Mouse (Mus musculus): Measurements from ENCODE around the gene Nsmce1. TPM values are rescaled to one million over a fixed set of nuclear protein-coding genes. Genes with fewer than 3 reads are reported as not detected.

Gene Nsmce1
- polyA plus RNA-seq, 3 experiments from 2014 or later, result 87.0 to 103 (median 99.4) TPM

DNA sequence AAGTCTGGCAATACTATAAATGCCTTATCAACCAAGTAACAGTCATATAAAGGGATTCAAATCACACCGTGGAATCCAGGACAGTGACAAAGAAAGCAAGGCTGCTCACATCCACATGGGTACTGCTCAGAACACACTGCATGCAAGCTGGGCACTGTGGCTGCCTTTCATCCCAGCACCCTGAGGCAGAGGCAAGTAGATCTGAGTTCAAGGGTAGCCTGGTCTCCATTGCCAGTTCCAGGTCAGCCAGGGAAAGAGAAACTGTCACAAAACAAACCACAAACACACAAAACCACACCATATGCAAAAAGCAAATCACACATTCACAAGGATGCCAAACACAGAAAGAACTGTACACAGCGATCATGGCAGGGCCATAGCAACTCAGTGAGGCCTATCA lies 1.8 kb downstream of the Nsmce1 start:
- no peak for ATAC-seq

DNA sequence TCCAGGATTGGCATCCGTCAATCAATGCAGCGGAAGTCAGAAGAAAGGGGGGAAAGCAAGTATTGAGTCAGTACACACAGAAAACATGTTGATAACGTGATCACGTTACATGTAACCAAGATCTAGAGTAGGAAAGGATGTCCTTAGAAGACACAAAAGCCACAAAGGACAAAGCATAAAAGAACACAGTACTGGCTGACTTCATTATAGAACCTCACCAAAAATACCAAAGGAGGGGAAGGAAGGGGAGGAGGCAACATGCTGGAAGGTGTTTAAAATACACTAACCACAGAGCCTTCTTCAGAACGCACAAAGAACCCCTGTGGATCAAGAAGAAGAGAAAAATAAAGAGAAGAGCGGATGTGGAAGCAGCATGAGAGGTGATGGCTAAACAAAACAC lies 2.7 kb downstream of the Nsmce1 start:
- peak; percentile 57 for ATAC-seq

DNA sequence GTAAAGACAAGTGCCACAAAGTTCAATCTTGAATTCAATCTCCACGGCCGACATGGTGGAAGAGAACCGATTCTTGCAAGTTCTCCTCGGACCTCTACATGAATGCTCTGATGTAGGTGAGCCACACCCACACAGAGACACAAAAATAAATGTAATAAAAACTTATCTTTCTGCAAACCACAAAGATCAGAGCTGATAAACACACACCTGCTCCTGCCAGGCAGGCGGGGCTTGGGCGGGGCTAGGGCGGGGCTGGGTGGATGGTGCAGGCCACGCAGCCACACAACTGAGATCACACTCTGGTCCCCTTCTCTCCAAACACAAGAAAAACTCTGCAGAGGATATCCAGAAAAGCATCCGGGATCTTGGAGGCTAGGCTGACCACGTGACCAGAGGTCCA lies 4.3 kb downstream of the Nsmce1 start:
- ATAC-seq, result peak; percentile 12

DNA sequence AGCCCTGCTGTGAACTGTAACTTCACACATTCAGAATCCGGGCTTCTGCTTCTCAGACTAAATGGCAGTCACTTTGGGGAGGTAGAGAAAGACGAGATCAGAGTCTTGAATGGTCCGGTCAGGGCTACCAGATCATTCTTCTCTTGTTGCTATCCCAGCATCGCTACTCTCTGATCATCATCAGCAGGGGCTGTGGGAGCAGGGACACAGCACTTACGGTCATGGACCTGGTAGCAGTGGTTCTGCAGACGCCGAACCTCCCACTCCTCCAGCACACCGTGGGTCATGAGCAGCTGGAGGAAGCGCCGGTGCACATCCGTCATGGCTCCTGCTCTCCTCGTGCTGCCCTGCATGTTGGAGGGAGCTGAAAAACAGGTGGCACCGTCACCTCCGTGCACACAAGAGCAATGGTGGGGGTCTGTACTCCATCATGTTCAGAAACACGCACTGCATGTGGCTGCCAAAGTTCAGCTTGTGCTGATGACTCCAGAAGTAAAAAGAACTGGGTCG lies 5.2 kb downstream of the Nsmce1 start:
- ATAC-seq, result no peak

DNA sequence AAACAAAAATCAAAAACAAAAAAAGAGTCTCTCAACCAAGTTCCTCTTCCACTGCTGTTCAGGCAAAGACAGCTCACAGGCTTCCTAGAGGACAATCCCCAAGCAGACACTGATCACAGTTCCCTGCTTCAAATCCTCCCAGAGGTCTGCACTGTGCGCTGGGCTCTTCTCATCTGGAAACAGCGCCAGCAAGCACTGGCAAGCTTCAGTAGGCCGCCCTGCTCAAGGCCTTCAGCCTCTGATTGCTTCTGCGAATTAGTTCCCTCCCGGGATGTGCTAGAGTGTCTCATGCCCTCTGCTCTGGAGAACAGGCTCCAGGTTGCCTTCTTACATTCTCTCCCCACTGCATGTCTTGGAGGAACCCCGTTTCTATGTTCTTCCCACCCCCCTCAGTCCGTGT lies 6.6 kb downstream of the Nsmce1 start:
- ATAC-seq, result no peak

DNA sequence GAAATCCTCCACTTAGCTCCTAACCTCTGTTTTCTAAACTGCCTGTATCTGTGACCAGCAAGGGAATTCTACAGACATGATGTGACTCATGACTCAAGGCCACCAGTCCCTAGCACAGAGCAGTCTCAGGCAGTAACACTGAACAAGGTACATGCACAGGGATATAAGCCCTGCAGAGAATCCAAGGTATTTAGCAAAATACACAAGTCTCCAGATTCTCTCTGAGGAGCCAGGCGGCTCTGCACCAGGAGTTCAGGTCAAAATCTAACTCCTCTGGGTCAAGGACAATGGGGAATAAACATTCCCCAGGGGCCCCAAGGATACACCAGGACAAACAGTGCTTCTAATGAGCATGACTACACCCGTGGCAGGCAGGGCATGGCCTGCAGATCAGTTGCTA lies 8.5 kb downstream of the Nsmce1 start:
- ATAC-seq, result no peak

DNA sequence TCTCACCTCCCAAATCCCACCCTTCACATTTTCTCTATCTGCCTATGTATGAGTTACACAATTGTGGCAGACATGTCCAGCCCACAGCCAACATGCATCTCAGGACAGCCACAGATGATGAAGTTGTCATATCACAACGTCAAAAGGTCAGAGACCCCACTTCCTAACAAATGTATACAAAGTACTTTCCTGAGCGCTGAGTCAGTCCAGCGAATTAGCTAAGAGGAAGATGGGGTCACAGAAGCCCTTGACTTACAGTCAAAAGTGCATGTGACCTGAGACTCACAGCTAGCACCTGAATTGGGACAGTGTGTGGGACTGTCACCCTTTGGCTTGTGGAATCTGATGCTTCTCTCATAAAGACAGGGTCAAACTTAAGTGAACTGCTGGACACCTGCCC lies 9.1 kb downstream of the Nsmce1 start:
- ATAC-seq, result no peak

DNA sequence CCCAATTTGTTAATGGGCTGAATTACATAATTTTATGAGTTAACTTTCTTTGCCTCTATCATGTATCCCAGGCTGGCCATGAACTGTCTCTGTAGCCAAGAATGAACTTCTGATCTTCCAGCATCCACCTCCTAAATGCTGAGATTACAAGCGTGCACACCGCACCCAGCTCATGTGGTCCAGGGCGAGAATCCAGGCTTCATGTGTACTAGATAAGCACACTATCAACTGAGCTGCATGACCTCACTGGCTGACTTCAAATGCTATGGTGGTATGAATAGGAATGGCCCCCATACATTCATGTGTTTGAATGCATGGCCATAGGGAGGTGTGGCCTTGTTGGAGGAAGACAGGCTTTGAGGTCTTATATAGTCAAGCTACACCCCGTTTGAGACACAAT lies 10.9 kb downstream of the Nsmce1 start:
- no peak for ATAC-seq

DNA sequence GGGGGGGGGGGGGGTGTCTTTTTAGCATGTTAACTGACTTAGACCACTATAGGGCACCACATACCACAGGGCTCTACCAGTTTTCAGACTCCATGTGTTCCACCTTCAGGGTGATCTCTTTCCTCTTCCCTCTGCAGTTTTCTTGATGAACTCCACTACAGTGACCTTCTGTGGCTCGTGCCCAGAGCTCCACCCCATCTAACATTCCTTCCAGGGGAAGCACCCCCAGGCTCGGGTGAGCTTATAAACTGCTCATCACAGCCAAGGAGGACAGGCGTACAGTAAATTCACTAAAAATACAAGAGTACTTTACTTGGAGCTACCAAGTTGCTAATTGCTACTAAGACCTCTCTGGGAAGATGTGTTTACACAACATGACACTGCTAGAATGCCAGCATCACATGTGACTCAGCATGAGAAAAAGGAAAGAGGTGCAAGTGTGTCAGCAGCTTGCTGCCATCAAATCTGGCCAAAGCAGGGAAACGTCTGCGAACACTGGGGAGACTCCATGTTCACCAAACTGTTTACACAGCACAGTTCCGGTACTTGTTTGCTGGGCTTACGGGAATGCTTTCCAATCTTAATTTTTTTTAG lies 12.9 kb downstream of the Nsmce1 start:
- ATAC-seq, result no peak

DNA sequence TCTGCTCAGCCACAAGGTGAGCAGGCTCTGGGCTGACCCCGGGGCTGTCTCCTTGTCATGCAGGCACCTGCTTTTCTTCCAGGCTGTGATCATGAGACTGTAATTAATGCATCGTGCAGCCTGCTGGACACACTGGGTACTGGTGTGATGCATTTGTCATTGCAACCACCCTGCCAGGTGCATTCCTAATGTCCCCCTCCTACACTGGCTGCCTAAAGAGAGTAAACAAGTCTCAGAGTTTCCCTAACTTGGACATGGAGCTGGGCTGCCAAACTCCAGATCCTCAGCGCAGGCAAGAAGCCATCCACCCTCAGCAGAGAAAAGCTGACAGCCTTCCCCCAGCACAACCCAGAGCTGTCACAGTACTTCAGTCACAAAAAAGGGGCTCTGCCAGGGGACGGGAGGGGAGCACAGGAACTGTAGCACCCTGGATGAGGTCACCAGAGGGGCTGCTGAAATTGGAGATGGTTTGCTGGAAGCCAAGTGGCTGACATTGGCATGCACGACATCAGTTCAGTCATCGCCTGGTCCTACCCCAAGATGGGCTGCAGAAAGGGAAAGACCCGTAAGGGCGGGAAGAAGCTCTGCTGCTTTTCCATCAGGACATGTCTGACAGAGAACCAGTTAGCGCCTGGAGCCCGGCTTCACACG lies 15.7 kb downstream of the Nsmce1 start:
- ATAC-seq, result no peak

DNA sequence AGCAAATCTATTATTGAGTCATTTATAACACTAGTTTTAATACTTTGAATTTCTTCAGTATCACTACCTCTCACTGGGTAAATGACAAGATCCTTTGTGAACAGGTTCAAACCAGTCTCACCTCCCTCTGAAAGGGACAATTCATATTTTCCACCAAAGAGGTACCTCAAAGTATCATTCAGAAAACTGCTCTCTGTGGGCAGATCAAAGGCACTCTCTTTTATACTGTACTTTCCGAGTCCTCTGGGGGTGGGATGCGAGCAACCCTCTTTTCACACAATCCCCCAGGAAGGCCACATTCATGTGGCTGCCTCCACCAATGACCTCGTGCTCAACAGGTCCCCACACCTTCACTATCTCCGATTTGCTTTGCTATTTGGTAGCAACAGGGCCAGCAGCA lies 16.9 kb downstream of the Nsmce1 start:
- peak; percentile 67 for ATAC-seq

DNA sequence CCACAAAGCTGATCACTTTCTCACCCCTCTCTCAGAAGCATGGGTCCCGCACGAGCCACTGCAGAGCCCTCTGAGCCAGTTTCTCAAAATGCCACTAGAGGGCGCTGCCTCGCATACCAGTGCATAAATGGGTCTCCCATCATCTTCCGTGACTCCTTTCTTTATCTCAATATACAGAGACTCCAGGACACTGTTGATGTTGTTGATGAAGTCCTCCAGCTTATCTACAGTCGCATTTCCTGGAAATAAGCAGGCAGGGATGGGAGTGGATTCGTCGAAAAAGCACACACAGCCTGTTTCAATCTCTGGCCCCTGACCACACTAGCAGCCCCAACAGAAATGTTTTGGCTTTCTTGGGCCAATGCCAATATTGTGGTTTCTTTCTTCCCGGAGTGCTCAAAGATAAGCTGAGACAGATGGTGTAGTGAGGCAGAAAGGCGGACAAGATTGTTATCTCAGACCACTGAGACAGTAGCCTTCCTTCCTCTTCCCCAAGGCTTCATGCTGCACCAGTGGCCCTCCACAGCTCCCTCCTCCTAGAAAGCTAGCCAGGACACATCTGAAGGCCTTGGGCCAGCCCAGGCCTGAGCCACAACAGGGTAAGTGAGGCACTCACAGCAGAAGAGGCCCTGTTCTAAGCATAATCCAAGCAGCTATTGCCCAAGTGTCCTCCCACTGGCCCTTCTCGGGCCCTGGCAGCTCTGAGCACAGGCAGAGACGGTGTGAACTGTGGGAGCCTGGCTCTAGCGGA lies 19.2 kb downstream of the Nsmce1 start:
- peak; percentile 62 for ATAC-seq

DNA sequence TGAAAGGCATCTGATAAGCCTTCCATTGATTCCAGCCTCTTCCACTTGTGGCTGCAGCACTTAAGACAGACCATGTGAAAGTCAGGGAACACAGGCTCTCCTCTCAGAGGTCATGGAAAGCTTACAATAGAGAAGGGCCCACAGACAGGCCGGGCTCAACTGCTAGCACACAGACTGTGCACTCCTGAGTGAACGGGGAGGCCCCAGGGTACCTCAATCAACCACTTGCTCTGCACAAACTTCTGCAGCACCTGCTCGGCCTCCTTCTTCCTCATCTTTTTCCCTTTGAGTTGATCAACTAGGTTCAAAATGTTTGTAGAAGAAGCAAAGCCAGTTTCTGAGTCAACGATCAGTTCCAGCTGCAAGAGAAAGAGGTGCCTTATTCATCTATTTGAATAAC lies 20.5 kb downstream of the Nsmce1 start:
- ATAC-seq, result no peak

DNA sequence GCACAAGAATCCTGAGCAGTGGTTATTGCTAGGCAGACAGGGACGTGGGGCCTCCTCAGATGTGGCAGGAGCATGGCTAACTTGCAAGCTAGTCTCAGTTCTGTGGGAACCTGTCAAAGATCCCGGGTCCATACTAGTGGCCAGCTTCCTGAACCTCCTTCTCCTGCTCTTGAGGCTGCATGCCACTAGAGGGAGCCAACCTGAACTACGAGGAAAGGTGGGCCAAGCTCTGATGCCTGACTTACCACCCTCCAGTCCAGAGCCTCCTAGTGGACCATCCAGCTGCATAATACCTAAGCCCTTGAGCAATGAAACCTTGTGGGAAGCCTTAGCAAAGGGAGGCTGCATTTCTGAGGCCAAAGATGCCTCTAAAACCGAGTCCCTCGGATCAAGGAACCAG lies 21.5 kb downstream of the Nsmce1 start:
- ATAC-seq, result no peak

DNA sequence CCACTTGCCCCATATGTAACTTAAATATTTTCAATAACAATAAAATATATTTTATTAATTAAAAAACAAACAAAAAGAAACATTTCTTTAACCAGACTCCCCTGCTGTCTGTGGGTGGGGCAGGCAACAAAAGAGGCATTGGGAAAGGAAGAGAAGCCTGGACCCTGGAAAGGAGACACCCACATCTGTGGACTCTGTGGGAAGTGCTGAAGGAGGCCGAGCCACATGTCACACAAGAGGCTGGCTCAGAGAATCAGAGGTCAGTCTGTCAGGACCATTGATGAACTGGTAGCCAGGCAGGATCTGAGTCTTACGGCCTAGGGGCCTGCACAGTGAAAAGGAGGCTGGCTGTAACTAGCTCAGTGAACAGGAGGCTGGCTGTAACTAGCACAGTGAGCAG lies 29.2 kb downstream of the Nsmce1 start:
- no peak for ATAC-seq

DNA sequence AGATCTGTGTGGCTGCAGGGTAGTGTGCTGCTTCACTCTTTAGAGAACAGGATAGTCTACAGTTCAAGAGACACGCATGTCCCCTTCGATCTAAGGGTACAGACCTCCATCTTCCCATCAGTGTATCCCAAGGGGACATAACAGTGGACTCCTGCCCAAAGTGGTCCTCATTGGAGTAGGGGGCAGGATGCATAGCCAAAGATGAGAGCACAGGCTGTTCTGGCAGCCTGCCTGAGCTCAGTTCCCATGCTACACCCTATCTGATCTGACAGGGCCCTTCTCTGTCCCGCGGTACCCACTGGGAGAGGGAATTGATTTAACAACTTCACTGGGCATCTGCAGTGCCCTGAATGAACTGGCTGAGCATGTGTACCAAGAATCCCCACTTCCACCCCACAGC lies 37.7 kb downstream of the Nsmce1 start:
- ATAC-seq, result no peak

DNA sequence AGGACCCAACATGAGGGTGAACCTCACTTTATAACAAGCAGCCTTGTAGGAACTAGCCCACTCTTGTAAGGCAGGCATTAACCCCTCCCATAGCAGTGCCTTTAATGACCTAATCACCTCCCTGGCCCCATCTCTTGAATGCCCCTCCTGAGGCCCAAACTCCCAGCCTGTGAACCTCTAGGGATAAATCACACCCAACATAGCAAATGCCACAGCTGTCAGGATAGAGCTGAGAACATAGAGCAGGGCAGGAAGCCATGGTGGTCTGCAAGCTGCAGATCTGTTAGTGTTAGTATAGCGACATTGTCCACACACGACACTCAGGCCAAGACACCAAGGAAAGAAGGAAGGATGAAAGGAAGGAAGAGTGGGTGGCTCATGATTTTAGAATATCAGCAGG lies 40.3 kb downstream of the Nsmce1 start:
- ATAC-seq, result no peak

DNA sequence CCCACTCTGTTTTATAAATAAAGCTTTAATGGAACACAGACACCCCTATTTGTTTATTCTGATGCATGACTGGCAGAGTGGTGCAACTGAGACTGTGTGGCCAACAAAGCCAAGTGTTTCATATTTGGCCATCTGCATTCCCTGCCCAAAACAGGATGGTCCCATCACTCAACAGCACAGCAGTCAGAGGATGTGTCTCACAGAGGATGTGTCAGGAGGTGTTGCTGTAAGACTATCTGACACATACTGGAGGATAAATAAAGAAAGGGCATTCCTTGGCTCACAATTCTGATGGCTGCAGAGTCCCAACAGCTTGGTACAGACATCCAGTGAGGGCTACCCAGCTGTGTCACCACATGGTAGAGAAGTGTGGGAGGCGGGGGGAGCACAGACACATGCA lies 40.7 kb downstream of the Nsmce1 start:
- no peak for ATAC-seq

DNA sequence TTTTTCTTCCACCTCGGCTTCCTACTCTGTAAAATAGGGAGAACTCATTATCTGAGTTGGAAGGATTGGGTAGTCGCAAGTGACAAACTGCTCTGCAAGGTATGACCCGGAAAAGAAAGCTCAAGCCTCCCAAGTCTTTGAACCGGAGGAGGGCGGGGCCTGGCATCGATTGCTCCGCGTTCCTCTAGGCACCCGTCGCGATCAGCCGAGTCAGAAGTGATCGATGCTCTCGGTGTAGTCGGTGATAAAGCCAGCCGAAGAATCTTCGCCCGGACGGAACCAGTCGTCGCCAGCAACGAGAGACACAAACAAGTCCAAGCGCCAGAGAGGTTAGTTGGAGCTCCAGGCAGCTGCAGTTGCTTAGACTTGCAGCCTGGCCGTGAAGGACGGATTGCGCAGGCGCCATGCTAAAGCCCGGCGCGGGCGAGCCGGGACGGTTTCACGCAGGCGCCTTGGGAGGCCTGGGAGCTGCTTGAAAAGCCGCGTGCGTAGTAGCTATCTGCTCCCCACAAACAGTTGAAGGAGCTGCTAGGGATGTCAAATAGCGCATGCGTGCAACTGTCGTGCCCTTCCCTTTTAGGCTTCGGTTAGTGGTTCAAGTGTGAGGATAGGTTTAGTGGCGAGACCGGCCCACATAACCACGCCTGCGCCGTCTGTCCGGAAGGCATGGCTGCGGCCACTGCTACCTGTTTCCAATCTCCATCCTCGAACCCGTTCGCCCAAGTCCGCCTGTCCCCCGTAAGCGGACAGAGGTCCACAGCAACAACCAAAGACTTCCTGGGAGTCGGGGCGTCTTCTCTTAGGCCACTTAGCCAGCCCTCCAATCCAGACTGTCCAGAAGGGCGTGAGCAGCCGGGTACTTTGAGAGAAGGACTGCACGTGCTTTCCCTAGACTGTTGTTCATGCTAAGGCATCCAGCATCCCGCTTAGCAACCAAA lies 46.7 kb downstream of the Nsmce1 start, which contains the start of gene Kdm8:
Gene Kdm8 (plus strand): TSS at position 213 of the 938 bp plus-strand sequence.
- peak; percentile 90 for ATAC-seq

DNA sequence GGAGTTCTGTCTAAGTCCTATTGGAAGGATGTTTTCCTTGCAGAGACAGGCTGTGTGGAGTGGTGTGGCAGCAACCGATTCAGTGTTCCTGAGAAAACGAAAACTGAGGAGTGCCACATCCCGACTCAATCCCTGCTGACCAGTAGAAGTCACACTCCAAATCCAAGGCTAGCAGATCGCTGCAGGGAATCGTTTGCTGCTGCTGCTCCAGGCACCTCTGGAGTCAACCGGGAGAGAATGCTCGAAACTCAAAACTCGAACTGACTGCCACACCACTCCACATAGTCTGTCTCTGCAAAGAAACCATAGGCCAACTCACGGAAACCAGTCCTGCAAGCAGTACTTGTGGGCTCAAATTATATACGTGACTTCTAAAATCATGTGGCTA lies 47.3 kb downstream of the Nsmce1 start:
- peak; percentile 9 for ATAC-seq

DNA sequence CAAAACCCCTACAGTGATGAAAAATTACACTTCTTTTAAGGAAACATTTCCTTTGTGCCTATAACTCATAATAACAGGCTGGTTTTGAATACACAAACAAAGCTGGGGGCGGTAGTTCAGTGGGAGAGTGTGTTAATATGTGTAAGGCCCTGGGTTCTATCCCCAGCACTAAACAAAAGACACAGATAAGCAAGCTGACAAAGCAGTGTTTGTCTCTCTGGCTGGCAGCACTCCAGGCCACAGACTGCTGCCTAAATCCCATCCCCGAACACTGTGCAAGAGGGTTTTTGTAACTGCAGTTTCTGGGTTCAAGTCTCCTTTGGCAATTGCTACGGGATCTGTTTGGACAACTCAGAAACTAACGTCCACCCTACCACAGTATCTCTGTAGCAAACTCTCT lies 49.1 kb downstream of the Nsmce1 start:
- no peak for ATAC-seq

DNA sequence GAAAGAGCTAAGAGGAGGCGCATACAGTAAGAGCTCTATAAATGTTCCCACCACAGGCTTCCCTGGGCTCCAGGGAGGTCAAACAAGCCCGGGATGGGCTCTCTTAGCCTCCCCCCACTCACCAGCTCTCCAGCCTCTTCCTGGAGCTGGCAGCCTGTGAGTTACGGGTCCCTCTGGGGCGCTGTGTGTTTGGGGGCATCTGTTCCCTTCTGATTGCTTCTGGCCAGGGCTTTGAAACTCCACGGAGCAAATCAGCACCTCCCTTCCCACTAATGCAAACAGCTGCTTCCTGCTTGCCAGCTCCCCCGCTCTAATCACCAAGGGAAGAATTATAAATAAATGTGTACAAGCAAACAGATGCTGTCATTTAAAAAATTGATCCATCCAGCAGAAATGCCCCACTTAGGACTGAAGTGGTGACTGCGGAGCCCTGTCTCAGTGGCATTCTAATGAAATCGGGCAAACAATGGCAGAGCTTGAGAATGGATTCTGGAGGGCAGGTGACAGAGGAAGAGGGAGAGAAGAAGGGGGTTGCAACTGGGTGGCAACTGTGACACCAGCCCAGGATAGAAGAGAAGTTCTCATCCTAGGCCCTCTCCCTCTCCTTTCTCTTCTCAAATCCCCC lies 56.6 kb downstream of the Nsmce1 start:
- ATAC-seq, result no peak
